Mouse (Mus musculus) limb, embryonic 14.5 days (tissue): Measurements from ENCODE around the gene Ank2. TPM values are rescaled to one million over a fixed set of nuclear protein-coding genes. Genes with fewer than 3 reads are reported as not detected.

ENCODE experiments used
- ATAC-seq: fragments of 200-750 bp; cut with Nextera tagmentation; 2 replicates; pipeline ENCODE4 v1.8.0; 2017; ENCODE audit warnings: low read depth, moderate number of reproducible peaks, moderate TSS enrichment; ENCODE audit not compliant: low FRiP score
- DNase-seq: peaks from one replicate; pipeline ENCODE4 v3.0.0-alpha.2; 2015; ENCODE audit warnings: low spot score
- H3K27ac ChIP-seq: fragments of 300-500 bp; sonication (generic); replicated peaks from 2 replicates; pipeline ENCODE4 v1.5.1; 2014; ENCODE audit warnings: low read depth, mild to moderate bottlenecking, low read length, moderate library complexity, mixed read lengths
- H3K27me3 ChIP-seq: fragments of 300-500 bp; sonication (generic); 2 replicates; pipeline ENCODE4 v1.6.1; 2014; ENCODE audit warnings: low read length, mixed read lengths; ENCODE audit not compliant: control insufficient read depth, insufficient read depth
- H3K36me3 ChIP-seq: fragments of 300-500 bp; sonication (generic); 2 replicates; pipeline ENCODE4 v1.6.1; 2014; ENCODE audit warnings: mild to moderate bottlenecking, low read length, moderate library complexity, mixed read lengths; ENCODE audit not compliant: control insufficient read depth, insufficient read depth
- H3K4me1 ChIP-seq: fragments of 300-500 bp; sonication (generic); 2 replicates; pipeline ENCODE4 v1.6.1; 2014; ENCODE audit warnings: antibody characterized with exemption, low read length, mixed read lengths; ENCODE audit not compliant: control insufficient read depth, insufficient read depth
- H3K4me2 ChIP-seq: fragments of 300-500 bp; sonication (generic); replicated peaks from 2 replicates; pipeline ENCODE4 v1.6.1; 2014; ENCODE audit warnings: low read depth, mild to moderate bottlenecking, low read length, moderate library complexity; ENCODE audit not compliant: severe bottlenecking
- H3K4me3 ChIP-seq: fragments of 300-500 bp; sonication (generic); replicated peaks from 2 replicates; pipeline ENCODE4 v1.5.1; 2014; ENCODE audit warnings: low read length
- H3K9ac ChIP-seq: fragments of 300-500 bp; sonication (generic); 2 replicates; pipeline ENCODE4 v1.6.1; 2014; ENCODE audit warnings: mild to moderate bottlenecking, low read depth, low read length, moderate library complexity; ENCODE audit not compliant: severe bottlenecking
- H3K9me3 ChIP-seq: fragments of 300-500 bp; sonication (generic); 2 replicates; pipeline ENCODE4 v1.6.1; 2016; ENCODE audit warnings: low read length; ENCODE audit not compliant: control insufficient read depth
- POLR2A ChIP-seq: fragments of 200-500 bp; IDR thresholded peaks from 2 replicates; pipeline ENCODE4 v1.8.0; 2012; ENCODE audit warnings: inconsistent platforms, mild to moderate bottlenecking, moderate library complexity, borderline replicate concordance; ENCODE audit not compliant: insufficient read depth, insufficient read length; ENCODE audit errors: extremely low read depth
- WGBS: fragments of 180-500 bp; shearing (Covaris S2); extraction: QIAGEN DNeasy Blood & Tissue Kit; methylation state at CpG from one replicate; pipeline ENCODE4 v1.1.7; 2014; 5-methylcytosine and 5-hydroxymethylcytosine counted together
- polyA plus RNA-seq, 2 experiments: library from polyadenylated mRNA; depleted of rRNA in 1 of 2; stranded (reverse) in 1 of 2; unstranded in 1 of 2; fragments of >200 nt; fragmentation: Nextera tagmentation in 1 of 2; extraction: Ambion mirVana in 1 of 2; gene quantifications; 2 replicates each; pipeline versions ENCODE4 v1.2.1 to v1.2.3; 2012 to 2014

The Ank2 gene
- polyA plus RNA-seq, 2 experiments, result 33.0 to 41.6 TPM

GRCm38 (mm10) chr3:127520300-127520699 is 21.1 kb upstream of the Ank2 start:
- Histone ChIP-seq H3K4me2 (no peak overlapping the region), H3K27ac (no peak overlapping the region), H3K4me3 (no peak overlapping the region), H3K9ac (no peak overlapping the region), H3K9me3 (no peaks in the 10 kb centered on the region), H3K27me3 (no peaks in the 10 kb centered on the region), H3K36me3 (no peaks in the 10 kb centered on the region), H3K4me1 (no peaks in the 10 kb centered on the region)
- 82% methylated on average over 6 of the region's 6 CpGs for WGBS
- DNase-seq (no peak), ATAC-seq (no peak)
- TF ChIP-seq POLR2A, result no peak

DNA sequence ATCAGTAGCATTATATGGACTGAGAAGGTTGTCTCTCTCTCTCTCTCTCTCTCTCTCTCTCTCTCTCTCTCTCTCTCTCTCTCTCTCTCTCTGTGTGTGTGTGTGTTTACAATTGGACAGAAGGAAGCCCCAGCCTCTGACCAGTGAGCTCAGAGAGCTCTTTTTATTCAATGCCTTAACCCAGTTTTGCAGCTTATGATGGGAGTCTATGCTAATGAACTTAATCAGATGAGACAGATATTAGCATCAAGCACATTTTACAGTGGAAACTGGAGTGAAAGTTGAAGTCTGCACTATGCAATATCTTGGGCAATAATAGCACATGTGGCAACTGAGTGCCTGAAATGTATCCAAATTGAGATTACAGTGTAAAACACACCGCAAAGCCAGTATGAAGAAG is 16.1 kb upstream of the Ank2 start:
- H3K4me1 ChIP-seq, result no peaks in the 10 kb centered on the region

DNA sequence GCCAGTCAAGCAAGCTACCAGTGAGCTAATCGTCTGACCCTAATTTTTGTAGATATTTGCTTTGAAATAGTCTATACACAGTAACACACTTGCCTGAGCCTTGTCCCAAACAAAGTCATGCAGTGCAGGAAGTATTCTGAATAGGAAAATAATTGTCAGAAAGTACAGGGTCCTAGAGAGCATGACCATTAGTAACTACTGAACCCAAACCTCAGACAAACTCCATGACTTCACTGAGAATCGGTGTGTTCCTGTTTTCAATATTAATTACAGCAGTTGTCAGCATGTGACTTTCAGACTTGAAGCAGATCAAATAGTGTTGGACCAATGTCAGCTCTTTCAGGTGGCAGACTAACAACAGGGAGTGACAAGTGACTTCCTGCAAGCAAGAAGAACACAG is 14.5 kb upstream of the Ank2 start:
- Histone ChIP-seq H3K4me1 (no peaks in the 10 kb centered on the region), H3K36me3 (no peaks in the 10 kb centered on the region), H3K9me3 (no peaks in the 10 kb centered on the region), H3K4me3 (no peak overlapping the region), H3K9ac (no peak overlapping the region), H3K27me3 (no peaks in the 10 kb centered on the region), H3K27ac (no peak overlapping the region), H3K4me2 (no peak overlapping the region)
- 72% methylated on average over 2 of the region's 2 CpGs for WGBS
- ATAC-seq (no peak), DNase-seq (no peak)
- TF ChIP-seq POLR2A, result no peak

More for the DNA sequence above, 16.1 kb upstream of the Ank2 start:
- Histone ChIP-seq H3K36me3 (no peaks in the 10 kb centered on the region), H3K4me3 (no peak overlapping the region), H3K9ac (no peak overlapping the region), H3K4me2 (no peak overlapping the region), H3K9me3 (no peaks in the 10 kb centered on the region), H3K27ac (no peak overlapping the region), H3K27me3 (no peaks in the 10 kb centered on the region)
- WGBS, result 79% methylated on average over 1 of the region's 1 CpGs
- TF ChIP-seq POLR2A, result no peak
- no peak for ATAC-seq
- no peak for DNase-seq

- 75% methylated on average over 15 of the region's 15 CpGs for WGBS
- no peak overlapping the region for H3K27ac ChIP-seq
- no peak for TF ChIP-seq POLR2A
Observed at GRCm38 (mm10) chr3:127512794-127513335, 13.7 kb upstream of the Ank2 start.

DNA sequence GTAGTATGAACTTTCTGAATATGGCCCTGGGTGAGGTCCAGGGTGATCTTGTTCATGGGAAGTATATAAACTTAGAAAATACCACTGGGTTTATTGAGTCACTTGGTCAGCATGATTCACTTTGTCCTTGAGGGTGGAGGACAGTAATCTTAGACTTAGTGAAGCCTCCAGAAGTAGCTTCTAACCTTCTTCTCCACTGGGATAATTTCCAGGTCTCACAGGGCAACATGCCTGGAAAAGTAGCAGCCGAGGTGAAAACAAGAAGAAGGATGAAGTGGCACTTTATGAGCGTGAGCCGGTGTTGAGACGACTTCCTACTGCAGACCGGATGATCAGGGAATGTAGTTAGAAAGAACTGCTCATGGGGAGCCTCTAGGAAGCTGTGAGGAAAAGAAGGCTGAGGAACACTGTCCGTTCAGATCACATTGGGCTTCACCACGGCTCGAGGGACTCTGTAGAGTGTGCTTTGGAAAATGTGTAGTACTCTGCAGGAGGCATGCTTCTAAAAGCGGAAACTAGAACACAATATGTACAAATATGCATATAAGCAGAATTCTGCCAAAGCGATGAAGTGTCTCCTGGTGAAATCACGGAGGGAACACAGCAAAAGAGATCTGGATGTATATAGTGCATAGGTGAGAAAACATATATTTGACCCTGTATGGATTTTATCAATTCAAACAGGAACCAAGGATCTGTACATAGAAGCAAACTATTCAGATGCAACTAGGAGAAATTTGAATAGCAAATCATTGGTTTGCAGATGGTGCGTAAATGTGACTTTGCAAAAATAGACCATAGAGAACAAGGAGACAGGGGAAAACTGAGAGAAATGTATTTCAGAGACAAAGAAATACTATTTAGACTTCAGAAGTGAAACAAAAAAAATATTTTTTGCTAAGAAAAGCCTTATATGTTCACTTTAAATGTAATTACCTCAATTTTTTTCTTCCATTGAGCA is 12.9 kb upstream of the Ank2 start:
- no peaks in the 10 kb centered on the region for H3K4me1 ChIP-seq
- TF ChIP-seq POLR2A, result no peak
- DNase-seq (no peak), ATAC-seq (no peak)
- no peak overlapping the region for H3K4me2 ChIP-seq
- H3K27ac ChIP-seq, result no peak overlapping the region
- 76% methylated on average over 12 of the region's 12 CpGs for WGBS
- H3K36me3 ChIP-seq, result no peaks in the 10 kb centered on the region
- no peaks in the 10 kb centered on the region for H3K9me3 ChIP-seq
- no peak overlapping the region for H3K9ac ChIP-seq
- H3K27me3 ChIP-seq, result no peaks in the 10 kb centered on the region
- H3K4me3 ChIP-seq, result no peak overlapping the region

More at GRCm38 (mm10) chr3:127512794-127513335, 13.7 kb upstream of the Ank2 start:
- H3K36me3 ChIP-seq, result no peaks in the 10 kb centered on the region
- H3K4me2 ChIP-seq, result no peak overlapping the region
- no peak overlapping the region for H3K9ac ChIP-seq
- DNase-seq (no peak), ATAC-seq (no peak)
- no peaks in the 10 kb centered on the region for H3K9me3 ChIP-seq
- no peaks in the 10 kb centered on the region for H3K4me1 ChIP-seq
- no peak overlapping the region for H3K4me3 ChIP-seq
- H3K27me3 ChIP-seq, result no peaks in the 10 kb centered on the region
